Mouse (Mus musculus): ENCODE measurements at regions not wholly inside any gene's neighbourhood (a gene's known extent, or its start where the extent isn't known, plus 50 kb on each side); places are given as distances from the start of the nearest gene placed in this dataset.
"Not testable (repeated sequence)": the region's sequence is repeated elsewhere in the genome, so short reads cannot be mapped to it uniquely, and the experiment has no call there.

DNA sequence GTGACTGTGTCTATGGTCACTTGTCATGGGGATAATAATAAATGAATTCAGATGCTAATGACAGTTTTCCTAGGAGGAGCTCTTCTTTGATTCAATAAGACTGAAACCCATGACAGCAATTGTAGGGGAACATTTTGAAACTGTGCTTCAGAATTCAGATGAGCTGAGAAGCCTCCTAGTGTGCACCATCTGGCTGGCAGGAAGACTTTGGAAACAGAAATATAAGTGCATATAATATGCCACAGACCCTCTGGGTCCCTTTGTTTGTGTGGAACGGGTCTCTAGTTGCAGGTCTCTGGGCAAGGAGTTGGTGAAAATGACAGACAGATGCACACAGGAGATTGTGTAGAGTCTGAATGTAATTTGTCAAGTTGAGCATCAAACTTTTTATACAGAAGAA is 1043.3 kb upstream of the Cntnap5a start:
- H3K9ac ChIP-seq (replicated peaks; ENCODE audit: low read length, poor library complexity, severe bottlenecking): no peak overlapping the region
- no peaks in the 10 kb centered on the region for H3K27me3 ChIP-seq (ENCODE audit: insufficient read depth, low read length)
- H3K4me1 ChIP-seq (ENCODE audit: insufficient read depth, low read length): no peaks in the 10 kb centered on the region
- no peak overlapping the region for H3K4me2 ChIP-seq (ENCODE audit: low read depth, low read length, poor library complexity, severe bottlenecking)
- WGBS: 30% methylated on average over 1 of the region's 1 CpGs
- peak; percentile 22 for DNase-seq (ENCODE audit: low spot score)
- no peaks in the 10 kb centered on the region for H3K9me3 ChIP-seq (ENCODE audit: low read length)
- H3K27ac ChIP-seq (ENCODE audit: low read depth, low read length): no peak overlapping the region
- no peak for TF ChIP-seq CTCF (IDR thresholded peaks at IDR 0.05)
- no peak for ATAC-seq (ENCODE audit: low FRiP score)
- no peak overlapping the region for H3K4me3 ChIP-seq (ENCODE audit: low read depth, low read length)
- no peaks in the 10 kb centered on the region for H3K36me3 ChIP-seq (ENCODE audit: insufficient read depth, low read length)

DNA sequence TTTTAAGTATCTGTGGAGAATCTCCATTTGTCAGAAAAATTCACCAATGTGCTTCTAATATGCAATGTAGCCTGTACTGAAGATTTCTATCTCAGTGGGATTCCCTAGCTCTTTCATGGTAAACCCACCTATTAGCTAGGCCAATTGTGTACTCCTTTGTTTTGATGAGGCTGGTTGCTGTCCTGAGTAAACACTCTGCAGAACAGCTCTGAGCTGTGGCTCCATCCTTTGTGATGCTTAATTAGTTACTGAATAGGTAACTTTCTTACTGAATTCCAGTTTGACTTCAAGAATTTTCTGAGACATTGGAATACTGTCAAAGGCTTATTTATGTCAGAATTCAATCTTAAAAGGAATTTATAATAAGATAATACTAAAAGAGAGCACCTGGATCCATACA is 1042.7 kb upstream of the Cntnap5a start:
- H3K4me1 ChIP-seq (ENCODE audit: insufficient read depth, low read length); H3K4me3 ChIP-seq (ENCODE audit: low read depth, low read length); H3K27me3 ChIP-seq (ENCODE audit: insufficient read depth, low read length); H3K4me2 ChIP-seq (ENCODE audit: low read depth, low read length, poor library complexity, severe bottlenecking); ATAC-seq (ENCODE audit: low FRiP score); H3K27ac ChIP-seq (ENCODE audit: low read depth, low read length); H3K9me3 ChIP-seq (ENCODE audit: low read length); DNase-seq (ENCODE audit: low spot score); H3K36me3 ChIP-seq (ENCODE audit: insufficient read depth, low read length); H3K9ac ChIP-seq (replicated peaks; ENCODE audit: low read length, poor library complexity, severe bottlenecking): not testable (repeated sequence)

DNA sequence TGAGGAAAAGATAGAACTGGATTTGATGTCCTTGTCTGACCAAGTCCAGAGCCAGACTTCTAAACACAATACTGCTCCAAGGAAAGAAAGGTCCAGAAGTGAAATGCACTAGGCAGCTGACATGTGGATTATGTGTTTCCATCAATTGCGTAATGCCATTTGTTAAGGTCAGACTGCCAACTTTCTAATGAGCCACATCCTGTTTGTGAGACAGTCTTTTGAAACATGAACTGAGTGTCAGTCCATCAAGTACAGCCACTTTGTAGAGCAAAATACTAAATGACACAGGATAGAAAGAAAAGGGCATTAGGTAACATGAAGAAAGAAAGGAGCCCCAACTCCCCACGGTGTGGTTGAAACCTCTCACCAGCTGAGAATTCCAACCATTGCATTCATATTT is 1010.6 kb upstream of the Cntnap5a start:
- DNase-seq (ENCODE audit: low spot score) (peak; percentile 51), ATAC-seq (ENCODE audit: low FRiP score) (no peak)
- 24% methylated on average over 2 of the region's 2 CpGs for WGBS

DNA sequence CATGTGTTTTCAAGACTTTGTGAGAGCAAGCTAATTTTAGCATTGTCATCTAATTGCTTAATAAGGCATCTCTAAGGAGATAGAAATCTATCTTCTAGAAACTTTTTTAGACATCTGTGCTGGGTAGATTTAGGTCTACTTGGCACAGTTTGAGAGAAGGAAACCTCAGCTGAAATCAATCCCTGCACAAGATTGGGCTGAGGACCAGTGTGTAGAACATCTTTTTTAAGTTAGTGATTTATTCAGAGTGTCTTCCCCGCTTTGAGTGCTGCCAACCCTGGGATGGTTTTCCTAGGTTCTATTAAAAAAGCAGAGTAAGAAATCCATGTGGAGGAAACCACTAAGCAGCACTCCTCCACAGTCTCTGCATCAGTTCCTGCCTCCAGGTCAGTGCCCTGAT is 1003.3 kb upstream of the Cntnap5a start:
- TF ChIP-seq CTCF (IDR thresholded peaks at IDR 0.05): no peak

More for the DNA sequence above, 1010.6 kb upstream of the Cntnap5a start:
- Histone ChIP-seq H3K9ac (replicated peaks; ENCODE audit: low read length, poor library complexity, severe bottlenecking) (no peak overlapping the region), H3K36me3 (ENCODE audit: insufficient read depth, low read length) (no peaks in the 10 kb centered on the region), H3K4me1 (ENCODE audit: insufficient read depth, low read length) (no peaks in the 10 kb centered on the region), H3K27me3 (ENCODE audit: insufficient read depth, low read length) (no peaks in the 10 kb centered on the region), H3K4me3 (ENCODE audit: low read depth, low read length) (no peak overlapping the region), H3K27ac (ENCODE audit: low read depth, low read length) (no peak overlapping the region), H3K9me3 (ENCODE audit: low read length) (no peaks in the 10 kb centered on the region), H3K4me2 (ENCODE audit: low read depth, low read length, poor library complexity, severe bottlenecking) (no peak overlapping the region)
- no peak for TF ChIP-seq CTCF (IDR thresholded peaks at IDR 0.05)

DNA sequence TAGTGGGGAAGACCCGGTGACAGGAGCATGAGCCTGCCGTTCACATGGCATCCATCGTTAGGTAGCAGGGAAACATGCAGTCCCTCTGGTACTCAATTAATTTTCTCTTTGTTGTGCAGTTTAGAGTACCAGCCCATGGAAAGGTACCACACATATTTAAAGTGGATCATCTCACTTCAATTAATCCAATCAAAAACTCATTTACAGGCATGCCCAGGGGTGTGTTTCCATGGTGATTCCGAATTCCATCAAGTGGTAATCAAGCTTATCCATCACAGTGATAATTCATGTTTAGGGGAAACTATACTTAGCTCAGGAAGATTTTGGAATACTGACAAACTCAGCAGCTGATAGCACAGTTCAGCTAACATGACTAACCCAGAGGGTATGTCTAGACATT is 963.4 kb upstream of the Cntnap5a start:
- Histone ChIP-seq H3K4me1 (ENCODE audit: insufficient read depth, low read length) (no peaks in the 10 kb centered on the region), H3K27ac (ENCODE audit: low read depth, low read length) (no peak overlapping the region), H3K4me2 (ENCODE audit: low read depth, low read length, poor library complexity, severe bottlenecking) (no peak overlapping the region), H3K4me3 (ENCODE audit: low read depth, low read length) (no peak overlapping the region), H3K36me3 (ENCODE audit: insufficient read depth, low read length) (no peaks in the 10 kb centered on the region), H3K27me3 (ENCODE audit: insufficient read depth, low read length) (no peaks in the 10 kb centered on the region), H3K9ac (replicated peaks; ENCODE audit: low read length, poor library complexity, severe bottlenecking) (no peak overlapping the region), H3K9me3 (ENCODE audit: low read length) (no peaks in the 10 kb centered on the region)
- 81% methylated on average over 4 of the region's 4 CpGs for WGBS
- no peak for ATAC-seq (ENCODE audit: low FRiP score)
- peak; percentile 62 for DNase-seq (ENCODE audit: low spot score)
- no peak for TF ChIP-seq CTCF (IDR thresholded peaks at IDR 0.05)

More for the DNA sequence above, 1003.3 kb upstream of the Cntnap5a start:
- Histone ChIP-seq H3K27me3 (ENCODE audit: insufficient read depth, low read length) (no peaks in the 10 kb centered on the region), H3K4me1 (ENCODE audit: insufficient read depth, low read length) (no peaks in the 10 kb centered on the region), H3K36me3 (ENCODE audit: insufficient read depth, low read length) (no peaks in the 10 kb centered on the region), H3K9ac (replicated peaks; ENCODE audit: low read length, poor library complexity, severe bottlenecking) (no peak overlapping the region), H3K9me3 (ENCODE audit: low read length) (no peaks in the 10 kb centered on the region), H3K27ac (ENCODE audit: low read depth, low read length) (no peak overlapping the region), H3K4me2 (ENCODE audit: low read depth, low read length, poor library complexity, severe bottlenecking) (no peak overlapping the region), H3K4me3 (ENCODE audit: low read depth, low read length) (no peak overlapping the region)
- DNase-seq (ENCODE audit: low spot score) (no peak), ATAC-seq (ENCODE audit: low FRiP score) (no peak)
- 94% methylated on average over 1 of the region's 1 CpGs for WGBS

DNA sequence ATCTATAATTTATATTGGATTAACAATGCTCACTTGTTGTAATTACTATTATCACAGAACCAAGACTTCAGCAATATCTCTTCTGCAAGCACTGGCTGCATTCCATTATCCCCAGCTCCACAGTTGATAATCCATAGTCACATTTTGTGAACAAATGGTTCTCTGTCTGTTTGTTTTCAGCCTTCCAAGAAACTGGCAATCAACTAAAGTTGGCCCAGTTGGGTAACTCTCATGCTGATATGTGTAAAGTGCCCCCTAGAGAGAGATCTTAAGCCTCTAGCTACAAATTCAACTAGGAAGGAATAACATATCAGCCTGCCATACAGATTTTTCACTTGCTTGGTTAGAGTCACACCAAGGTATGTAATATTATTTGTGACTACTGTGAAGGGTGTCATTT is 955.4 kb upstream of the Cntnap5a start:
- H3K9me3 ChIP-seq (ENCODE audit: low read length): no peaks in the 10 kb centered on the region
- H3K4me1 ChIP-seq (ENCODE audit: insufficient read depth, low read length): no peaks in the 10 kb centered on the region
- H3K9ac ChIP-seq (replicated peaks; ENCODE audit: low read length, poor library complexity, severe bottlenecking): no peak overlapping the region
- no peak overlapping the region for H3K27ac ChIP-seq (ENCODE audit: low read depth, low read length)
- H3K4me2 ChIP-seq (ENCODE audit: low read depth, low read length, poor library complexity, severe bottlenecking): no peak overlapping the region
- TF ChIP-seq CTCF (IDR thresholded peaks at IDR 0.05): no peak
- no peaks in the 10 kb centered on the region for H3K27me3 ChIP-seq (ENCODE audit: insufficient read depth, low read length)
- no peaks in the 10 kb centered on the region for H3K36me3 ChIP-seq (ENCODE audit: insufficient read depth, low read length)
- H3K4me3 ChIP-seq (ENCODE audit: low read depth, low read length): no peak overlapping the region
- ATAC-seq (ENCODE audit: low FRiP score) (no peak), DNase-seq (ENCODE audit: low spot score) (peak; percentile 4)

Data from midbrain, postnatal 0 days (tissue).